ENCODE assay signal across 11 mouse cellular contexts in the genomic region with DNA sequence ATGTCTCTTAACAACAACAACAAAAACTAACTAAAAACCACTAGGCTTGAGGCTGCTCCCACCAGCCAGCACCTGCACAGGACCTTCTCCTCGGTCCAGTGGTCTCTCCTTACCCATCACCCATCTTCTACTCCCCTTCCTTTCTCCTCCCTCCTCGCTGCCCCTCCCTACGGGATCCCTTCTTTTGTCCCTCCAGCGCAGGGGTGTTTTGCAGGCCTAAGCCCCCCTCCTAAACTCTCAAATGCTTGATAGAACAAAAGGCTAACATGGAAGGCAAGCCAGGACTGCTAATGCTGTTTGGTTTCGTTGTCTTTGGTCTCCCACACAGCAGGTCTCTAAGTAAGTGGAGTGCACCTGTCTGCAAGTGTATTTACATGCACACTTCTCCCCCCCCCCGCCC. TPM values are rescaled to one million over a fixed set of nuclear protein-coding genes. Genes with fewer than 3 reads are reported as not detected.
DNase-seq lines count a peak whose midpoint lies in the region; ATAC-seq lines count a peak whose summit lies in the region.
"Had no signal": no experiment of that assay in that cellular context is flagged by ENCODE, and none has a peak within 500 bp of the region (broad histone marks: within the 10 kb centered on the region; RNA-seq: fewer than 3 reads in every experiment).

No protein-coding gene starts in this region.

- H3K4me1 ChIP-seq in heart, embryonic 11.5 days (ENCODE audit: control insufficient read depth, insufficient read depth, low read length), result peaks cover 19% of the 10 kb centered on the region
- peaks cover 5% of the 10 kb centered on the region; the same call in 1 of the 2 replicates for H3K4me1 ChIP-seq in neural tube, embryonic 11.5 days (ENCODE audit: control insufficient read depth, insufficient read depth, low read length)
- peaks cover 28% of the 10 kb centered on the region for H3K4me1 ChIP-seq in hindbrain, embryonic 15.5 days (replicated peaks)
- H3K4me1 ChIP-seq in neural tube, embryonic 15.5 days, result peaks cover 29% of the 10 kb centered on the region

- peak overlapping the region; percentile 16; the same call in 1 of the 2 replicates for H3K9ac ChIP-seq in heart, embryonic 11.5 days (ENCODE audit: low read depth, low read length)
- no peak overlapping the region; the same call in 1 of the 2 replicates for H3K9ac ChIP-seq in neural tube, embryonic 11.5 days (ENCODE audit: low read length)
- H3K9ac ChIP-seq in hindbrain, embryonic 15.5 days, result no peak overlapping the region
- no peak overlapping the region for H3K9ac ChIP-seq in neural tube, embryonic 15.5 days (replicated peaks)

- peak overlapping the region; percentile 61 for H3K4me2 ChIP-seq in heart, embryonic 11.5 days
- peak overlapping the region; percentile 5; the same call in 1 of the 2 replicates for H3K4me2 ChIP-seq in neural tube, embryonic 11.5 days (ENCODE audit: low read depth)
- peak overlapping the region; percentile 33; the same call in 1 of the 2 replicates for H3K4me2 ChIP-seq in hindbrain, embryonic 15.5 days
- H3K4me2 ChIP-seq in neural tube, embryonic 15.5 days, result peak overlapping the region; percentile 39; the same call in 1 of the 2 replicates

- H3K9me3 ChIP-seq in heart, embryonic 11.5 days (replicated peaks; ENCODE audit: control insufficient read depth, low read length), result no peaks in the 10 kb centered on the region
- H3K9me3 ChIP-seq in neural tube, embryonic 11.5 days (ENCODE audit: control insufficient read depth, low read length), result no peaks in the 10 kb centered on the region
- no peaks in the 10 kb centered on the region for H3K9me3 ChIP-seq in hindbrain, embryonic 15.5 days
- no peaks in the 10 kb centered on the region for H3K9me3 ChIP-seq in neural tube, embryonic 15.5 days (replicated peaks)
- H3K9me3 ChIP-seq: limb, embryonic 13.5 days had no signal

- no peak overlapping the region for H3K4me3 ChIP-seq in heart, embryonic 11.5 days (ENCODE audit: low read depth, low read length)
- no peak overlapping the region for H3K4me3 ChIP-seq in neural tube, embryonic 11.5 days (ENCODE audit: low read depth, low read length)
- H3K4me3 ChIP-seq in hindbrain, embryonic 15.5 days, result no peak overlapping the region
- H3K4me3 ChIP-seq in neural tube, embryonic 15.5 days (replicated peaks), result no peak overlapping the region

- no peaks in the 10 kb centered on the region for H3K27me3 ChIP-seq in heart, embryonic 11.5 days (ENCODE audit: control insufficient read depth, insufficient read depth, low read length)
- no peaks in the 10 kb centered on the region for H3K27me3 ChIP-seq in neural tube, embryonic 11.5 days (ENCODE audit: control insufficient read depth, insufficient read depth, low read length)
- H3K27me3 ChIP-seq in hindbrain, embryonic 15.5 days, result no peaks in the 10 kb centered on the region
- no peaks in the 10 kb centered on the region; the same call in 1 of the 2 replicates for H3K27me3 ChIP-seq in neural tube, embryonic 15.5 days (replicated peaks)
- H3K27me3 ChIP-seq: Patski had no signal

- no peak for DNase-seq in heart, adult 18-20 months
- DNase-seq in neural tube, embryonic 11.5 days (ENCODE audit: low spot score), result no peak
- DNase-seq in neural tube, embryonic 10.5 days (ENCODE audit: extremely low spot score, low spot score), result no peak
- no peak for DNase-seq in left cerebral cortex, postnatal 36 days (ENCODE audit: low spot score in 2 of 2)
- DNase-seq: kidney, adult 8-10 months had no signal

- H3K27ac ChIP-seq in heart, embryonic 11.5 days (ENCODE audit: low read depth, low read length), result no peak overlapping the region
- 0 out of 2 replicates have a peak overlapping the region, but pooled peaks have one; percentile 14 for H3K27ac ChIP-seq in neural tube, embryonic 11.5 days (ENCODE audit: low read depth, low read length)
- H3K27ac ChIP-seq in hindbrain, embryonic 15.5 days (replicated peaks), result peak overlapping the region; percentile 77
- peak overlapping the region; percentile 51 for H3K27ac ChIP-seq in neural tube, embryonic 15.5 days (replicated peaks)
- H3K27ac ChIP-seq: limb, embryonic 13.5 days had no signal

- 28% methylated on average over 6 of the region's 6 CpGs for WGBS in heart, embryonic 11.5 days (ENCODE audit: insufficient replicate concordance)
- WGBS in neural tube, embryonic 11.5 days, result 22% methylated on average over 5 of the region's 6 CpGs
- WGBS in hindbrain, embryonic 15.5 days, result 4% methylated on average over 6 of the region's 6 CpGs
- 10% methylated on average over 6 of the region's 6 CpGs for WGBS in neural tube, embryonic 15.5 days

- intact Hi-C loops in left cerebral cortex, postnatal 36 days (cut with DNase I), result loop anchor here (5.0 to 10.0 kb wide), 3 partner anchors 93 to 853 kb away; a partner anchor contains a TSS

- no peak for ATAC-seq in heart, embryonic 11.5 days (replicated peaks; ENCODE audit: insufficient number of reproducible peaks, low FRiP score, low TSS enrichment)
- ATAC-seq in neural tube, embryonic 11.5 days (ENCODE audit: insufficient read depth, low FRiP score, low TSS enrichment), result 0 out of 2 replicates have a peak, but pooled peaks have one; percentile 9
- no peak for ATAC-seq in hindbrain, embryonic 15.5 days (ENCODE audit: low FRiP score, low read depth)
- ATAC-seq in neural tube, embryonic 15.5 days (ENCODE audit: low FRiP score), result no peak
- ATAC-seq in megakaryocyte progenitor cell, adult 5-6 weeks (replicated peaks; ENCODE audit: poor library complexity), result no peak
- ATAC-seq: Patski had no signal

- no peaks in the 10 kb centered on the region for H3K36me3 ChIP-seq in heart, embryonic 11.5 days (ENCODE audit: control insufficient read depth, insufficient read depth, low read length)
- no peaks in the 10 kb centered on the region for H3K36me3 ChIP-seq in neural tube, embryonic 11.5 days (ENCODE audit: control insufficient read depth, insufficient read depth, low read length)
- no peaks in the 10 kb centered on the region for H3K36me3 ChIP-seq in hindbrain, embryonic 15.5 days
- no peaks in the 10 kb centered on the region for H3K36me3 ChIP-seq in neural tube, embryonic 15.5 days
- H3K36me3 ChIP-seq: limb, embryonic 13.5 days had no signal

RNA-seq across cellular contexts. Expression of a gene that starts 44.1 kb away (rescaled TPM):
- polyA plus RNA-seq in heart, embryonic 11.5 days (2014; fragmentation: Nextera tagmentation; extraction: Ambion mirVana), result 24.4 and 24.7 TPM in 2 replicates
- total RNA-seq in heart, adult 18-20 months (2021), result 100 to 1,000 TPM; 147 to 157 TPM
- polyA plus RNA-seq in neural tube, embryonic 11.5 days (2014; fragmentation: Nextera tagmentation; extraction: Ambion mirVana), result 18.0 and 19.5 TPM in 2 replicates
- 28.3 and 29.5 TPM in 2 replicates for polyA plus RNA-seq in hindbrain, embryonic 15.5 days (2015; fragmentation: Nextera tagmentation; extraction: Ambion mirVana)
- polyA plus RNA-seq in neural tube, embryonic 15.5 days (2015; fragmentation: Nextera tagmentation; extraction: Ambion mirVana), result 26.0 and 27.6 TPM in 2 replicates
- total RNA-seq in left cerebral cortex, postnatal 36 days (2021), result 10 to 100 TPM; 41.6 to 43.1 TPM
- 8.9 and 9.5 TPM in 2 replicates for total RNA-seq in megakaryocyte progenitor cell, adult 5-6 weeks (2015)
- total RNA-seq in megakaryocyte progenitor cell, adult 5-6 weeks (2017), result 22.4 and 24.0 TPM in 2 replicates

Comparison
In these comparisons a context has a peak if more than half of its experiments do, and no peak if none do; other contexts are left out.
1. H3K4me2 ChIP-seq: peak in every context shown above with its lines; median percentile 61 in heart, embryonic 11.5 days; 39 in neural tube, embryonic 15.5 days; 33 in hindbrain, embryonic 15.5 days; 5 in neural tube, embryonic 11.5 days.